Mouse (Mus musculus): ENCODE data around the gene Gm6217.
"Not testable (repeated sequence)": the region's sequence is repeated elsewhere in the genome, so short reads cannot be mapped to it uniquely, and the experiment has no call there.

Gm6217 gene

GRCm38 (mm10) chr1:82931326-82931725 lies at the start of gene Gm6217:
Gene Gm6217 (minus strand): TSS chr1:82931399.
- DNase-seq (ENCODE audit: low spot score in 2 of 2): not testable (repeated sequence)

DNA sequence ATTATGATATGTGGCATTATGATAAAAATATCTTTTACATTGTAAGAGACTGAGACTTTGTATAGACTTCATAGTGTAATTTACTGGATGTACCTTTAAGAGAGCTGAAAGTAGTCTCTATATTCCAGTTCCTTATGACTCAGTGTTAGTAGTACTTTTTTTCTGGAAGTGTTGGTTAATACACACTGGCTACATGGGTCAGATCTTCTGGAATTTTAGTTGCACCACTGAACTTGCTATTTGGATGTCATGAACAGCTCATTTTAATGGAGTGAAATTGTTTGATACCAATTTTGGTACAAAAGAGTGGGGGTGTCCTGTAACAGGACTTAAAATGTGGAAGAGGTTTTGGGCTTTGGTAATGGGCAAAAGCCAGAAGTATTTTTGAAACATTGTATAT lies 46.6 kb upstream of the Gm6217 start:
- no peak for DNase-seq (ENCODE audit: low spot score in 2 of 2)

GRCm38 (mm10) chr1:82975750-82976149 lies 44.6 kb upstream of the Gm6217 start:
- no peak for DNase-seq (ENCODE audit: low spot score in 2 of 2)

- no peak for DNase-seq (ENCODE audit: low spot score in 2 of 2)
Measured at GRCm38 (mm10) chr1:82974342-82974741, 43.1 kb upstream of the Gm6217 start.

GRCm38 (mm10) chr1:82973901-82974300 lies 42.7 kb upstream of the Gm6217 start:
- no peak for DNase-seq (ENCODE audit: low spot score in 2 of 2)

- DNase-seq (ENCODE audit: low spot score in 2 of 2): no peak
Measured at GRCm38 (mm10) chr1:82973244-82973643, 42.0 kb upstream of the Gm6217 start.

DNA sequence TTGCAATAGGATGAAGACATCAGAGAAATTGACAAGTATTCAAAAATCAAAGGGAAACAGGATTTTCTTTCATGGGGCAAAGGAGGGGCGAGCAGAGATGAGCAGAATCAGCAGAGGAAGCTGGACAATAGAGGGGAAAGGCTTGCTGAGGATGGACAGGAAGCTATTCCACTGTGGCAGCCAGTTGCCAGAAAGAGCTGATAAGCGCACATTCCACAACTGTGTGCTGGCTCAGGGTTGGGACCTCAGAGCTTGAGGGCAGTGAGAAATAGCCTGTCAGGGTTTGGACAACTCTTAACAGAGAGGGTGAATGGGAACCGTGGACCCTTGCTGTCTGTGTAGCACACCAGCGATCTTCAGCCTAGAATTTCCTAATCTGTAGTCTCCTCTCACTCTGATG lies 40.8 kb upstream of the Gm6217 start:
- DNase-seq (ENCODE audit: low spot score in 2 of 2): no peak

GRCm38 (mm10) chr1:82966413-82966812 lies 35.2 kb upstream of the Gm6217 start:
- no peak for DNase-seq (ENCODE audit: low spot score in 2 of 2)

- no peak for DNase-seq (ENCODE audit: low spot score in 2 of 2)
Measured at GRCm38 (mm10) chr1:82959870-82960385, 28.7 kb upstream of the Gm6217 start, which contains the start of gene Gm47955. Gene Gm47955 (plus strand): TSS chr1:82960286.

- not testable (repeated sequence) for DNase-seq (ENCODE audit: low spot score in 2 of 2)
Measured at GRCm38 (mm10) chr1:82955913-82956312, 24.7 kb upstream of the Gm6217 start, which contains the start of gene Gm7544. Gene Gm7544 (minus strand): TSS chr1:82956013.

- DNase-seq (ENCODE audit: low spot score in 2 of 2): no peak
Measured at GRCm38 (mm10) chr1:82948601-82949000, 17.4 kb upstream of the Gm6217 start.

GRCm38 (mm10) chr1:82946029-82946428 lies 14.8 kb upstream of the Gm6217 start:
- DNase-seq (ENCODE audit: low spot score in 2 of 2): not testable (repeated sequence)

DNA sequence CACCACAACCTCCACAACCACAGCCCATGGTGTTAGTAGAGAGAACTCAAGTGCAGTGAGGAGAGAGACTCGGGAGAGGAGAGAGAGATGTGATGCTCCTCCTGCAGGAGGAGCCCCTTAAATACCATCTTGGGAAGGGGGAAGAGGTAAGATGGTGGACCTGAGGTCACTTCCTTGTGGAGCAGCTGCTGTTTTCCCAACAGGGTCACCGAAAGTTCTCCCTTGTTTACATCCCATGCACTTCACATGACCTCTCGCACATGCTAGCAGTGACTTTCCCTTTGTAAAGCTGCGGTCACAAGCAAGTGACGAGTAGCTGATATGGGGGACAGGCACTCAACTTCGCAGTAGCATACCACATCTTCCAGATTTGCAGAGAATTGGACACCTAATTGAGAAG lies 12.1 kb upstream of the Gm6217 start, which contains the start of gene A030003K21Rik:
Gene A030003K21Rik (minus strand): TSS at position 94 of the 400 bp plus-strand sequence.
- DNase-seq (ENCODE audit: low spot score in 2 of 2): not testable (repeated sequence)

DNA sequence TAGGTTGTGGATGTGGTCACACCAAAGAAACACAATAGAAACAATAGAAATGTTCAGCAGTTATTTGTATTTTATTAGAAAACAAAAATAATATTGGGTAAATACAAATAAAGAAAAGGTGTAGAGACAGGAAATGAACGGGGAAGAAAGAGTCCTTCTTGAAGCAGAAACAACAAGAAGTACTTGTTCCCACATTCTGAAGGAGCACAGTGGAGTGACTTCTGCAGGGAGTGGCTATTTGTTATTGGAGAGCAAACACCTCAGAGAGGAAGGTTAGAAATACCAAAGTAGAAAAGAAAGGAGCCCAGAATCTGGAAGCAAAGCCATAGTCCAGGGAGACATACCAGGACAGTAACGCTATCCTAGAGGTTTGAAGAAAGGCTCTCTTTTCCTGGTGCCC lies 11.3 kb upstream of the Gm6217 start:
- DNase-seq (ENCODE audit: low spot score in 2 of 2): not testable (repeated sequence)

DNA sequence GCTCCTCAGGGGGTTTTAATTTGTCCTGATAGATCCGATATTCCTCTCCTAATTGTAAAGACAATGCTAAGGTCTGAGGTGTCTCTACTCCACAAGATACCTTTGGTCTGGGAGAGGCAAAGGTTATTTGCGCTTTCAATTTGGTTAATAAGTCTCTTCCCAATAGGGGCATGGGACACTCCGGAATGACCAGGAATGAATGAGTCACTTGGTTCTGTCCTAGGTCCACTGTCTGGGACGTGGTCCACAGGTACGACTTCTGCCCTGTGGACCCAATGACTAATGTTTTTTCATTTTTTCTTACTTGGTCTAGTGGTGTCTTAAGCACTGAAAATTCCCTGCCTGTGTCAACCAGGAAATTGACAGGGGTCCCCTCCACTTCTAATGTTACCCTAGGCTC lies 7.5 kb upstream of the Gm6217 start:
- no peak for DNase-seq (ENCODE audit: low spot score in 2 of 2)

DNA sequence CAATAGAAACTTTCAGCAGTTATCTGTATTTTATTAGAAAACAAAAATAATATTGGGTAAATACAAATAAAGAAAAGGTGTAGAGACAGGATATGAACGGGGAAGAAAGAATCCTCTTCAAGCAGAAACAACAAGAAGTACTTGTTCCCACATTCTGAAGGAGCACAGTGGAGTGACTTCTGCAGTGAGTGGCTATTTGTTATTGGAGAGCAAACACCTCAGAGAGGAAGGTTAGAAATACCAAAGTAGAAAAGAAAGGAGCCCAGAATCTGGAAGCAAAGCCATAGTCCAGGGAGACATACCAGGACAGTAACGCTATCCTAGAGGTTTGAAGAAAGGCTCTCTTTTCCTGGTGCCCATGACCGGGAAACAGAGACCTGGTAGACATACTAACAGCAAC lies 641 bp downstream of the Gm6217 start:
- DNase-seq (ENCODE audit: low spot score in 2 of 2): not testable (repeated sequence)

DNA sequence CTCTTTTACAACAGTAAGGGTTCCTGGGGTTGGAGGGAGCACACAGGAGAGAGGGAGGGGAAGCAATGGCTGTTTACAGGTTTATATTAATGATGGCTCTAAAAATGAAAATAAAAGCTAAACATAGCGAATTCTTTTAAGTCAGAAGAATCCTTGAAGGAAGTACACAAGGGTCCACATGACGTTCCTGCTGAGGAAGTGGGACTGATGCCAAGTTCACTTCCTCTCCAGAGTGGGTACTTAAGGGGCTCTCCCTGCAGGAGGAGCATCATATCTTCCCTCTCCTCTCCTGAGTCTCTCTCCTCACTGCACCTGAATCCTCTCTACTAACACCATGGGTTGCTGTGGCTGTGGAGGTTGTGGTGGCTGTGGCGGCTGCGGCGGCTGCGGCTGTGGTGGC lies 6.5 kb downstream of the Gm6217 start, which contains the start of gene A030014E15Rik:
Gene A030014E15Rik (plus strand): TSS at position 268 of the 400 bp plus-strand sequence.
- no peak for DNase-seq (ENCODE audit: low spot score in 2 of 2)

DNA sequence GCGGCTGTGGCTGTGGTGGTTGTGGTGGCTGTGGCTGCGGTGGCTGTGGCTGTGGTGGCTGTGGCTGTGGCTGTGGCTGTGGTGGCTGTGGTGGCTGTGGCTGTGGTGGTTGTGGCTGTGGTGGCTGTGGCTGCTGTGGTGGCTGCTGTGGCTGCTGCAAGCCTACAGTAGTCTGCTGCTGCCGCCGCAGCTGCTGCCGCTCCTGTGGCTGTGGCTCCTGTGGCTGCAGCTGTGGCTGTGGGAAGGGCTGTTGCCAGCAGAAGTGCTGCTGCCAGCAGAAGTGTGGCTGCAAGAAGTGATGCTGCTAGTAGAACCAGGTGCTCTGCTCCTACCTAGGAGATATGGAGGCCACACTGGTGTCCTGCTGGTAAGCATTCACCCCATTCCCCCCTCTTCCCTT lies 17.8 kb downstream of the Gm6217 start:
- DNase-seq (ENCODE audit: low spot score in 2 of 2): not testable (repeated sequence)

DNA sequence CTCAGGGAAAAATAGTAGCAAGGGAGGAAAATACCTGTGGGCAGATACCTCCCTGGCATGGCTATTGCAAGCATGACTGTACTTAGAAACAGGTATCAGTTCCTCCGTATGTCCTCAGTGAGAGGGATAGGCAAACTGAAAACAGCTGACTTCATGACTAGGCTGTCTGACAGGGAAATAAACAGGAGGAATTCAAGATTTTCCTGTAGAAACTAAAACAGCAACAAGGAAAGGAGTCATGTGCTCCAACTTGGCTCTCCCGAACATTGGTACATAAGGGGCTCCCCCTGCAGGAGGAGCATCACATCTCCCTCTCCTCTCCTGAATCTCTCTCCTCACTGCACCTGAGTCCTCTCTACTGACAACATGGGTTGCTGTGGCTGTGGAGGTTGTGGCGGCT lies 18.2 kb downstream of the Gm6217 start, which contains the start of gene A030005L19Rik:
Gene A030005L19Rik (plus strand): TSS at position 301 of the 400 bp plus-strand sequence.
- no peak for DNase-seq (ENCODE audit: low spot score in 2 of 2)

DNA sequence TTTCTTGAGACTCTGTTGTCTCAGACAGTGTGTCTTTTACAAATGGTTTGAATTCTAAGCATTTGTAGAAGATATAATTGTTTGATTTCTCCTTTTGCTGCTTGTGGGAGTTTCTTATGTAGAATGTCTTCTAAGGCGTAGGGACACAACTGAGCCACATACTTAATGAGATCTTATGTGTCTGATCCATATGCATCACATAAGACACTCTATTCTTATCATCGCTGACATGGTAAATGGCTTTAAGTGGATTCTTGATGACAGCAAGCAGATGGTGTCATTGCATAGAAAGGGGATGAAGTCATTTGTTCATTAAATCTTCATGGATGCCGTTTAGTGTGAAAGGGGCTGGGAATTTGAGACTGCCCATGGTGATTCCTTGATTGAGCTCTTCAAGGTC lies 25.3 kb downstream of the Gm6217 start:
- no peak for DNase-seq (ENCODE audit: low spot score in 2 of 2)

DNA sequence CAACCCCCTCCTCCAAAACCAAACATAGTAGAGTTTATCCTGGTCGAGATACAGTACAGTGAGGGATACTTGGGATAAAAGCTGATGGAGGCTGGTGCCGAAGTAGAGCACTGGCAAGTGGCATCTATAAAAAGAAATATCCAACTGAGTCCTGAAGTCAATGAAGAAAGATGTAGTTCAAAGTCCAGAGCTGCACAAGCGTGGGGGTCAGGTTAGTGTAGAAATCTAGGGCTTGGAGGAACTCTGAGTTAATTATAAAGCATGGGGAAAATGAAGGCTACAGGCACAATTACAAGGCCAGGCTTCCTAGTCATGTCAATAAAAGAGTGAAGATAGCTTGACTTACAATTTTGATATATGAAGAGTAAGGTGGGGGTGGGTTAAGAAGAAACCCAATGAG lies 30.0 kb downstream of the Gm6217 start:
- no peak for DNase-seq (ENCODE audit: low spot score in 2 of 2)

- no peak for DNase-seq (ENCODE audit: low spot score in 2 of 2)
Measured at GRCm38 (mm10) chr1:82900567-82900966, 30.6 kb downstream of the Gm6217 start.

DNA sequence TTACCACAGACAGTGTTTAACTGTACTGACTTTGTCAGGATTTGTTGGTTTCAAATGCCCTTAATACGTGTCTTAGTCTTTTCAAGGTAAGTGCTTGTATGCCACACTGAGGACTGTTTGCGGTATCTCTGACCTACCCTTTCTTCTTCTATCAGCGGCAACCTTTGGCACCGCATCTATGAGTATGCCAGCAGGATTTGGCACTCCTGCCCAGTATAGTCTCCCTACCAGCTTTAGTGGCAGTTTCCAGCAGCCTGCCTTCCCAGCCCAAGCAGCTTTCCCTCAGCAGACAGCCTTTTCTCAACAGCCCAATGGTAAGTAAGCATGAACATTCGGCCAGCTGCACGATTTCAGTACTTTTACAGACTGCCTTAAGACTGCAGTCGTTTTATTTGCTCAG lies 37.9 kb downstream of the Gm6217 start:
- DNase-seq (ENCODE audit: low spot score in 2 of 2): no peak

All from right cerebral cortex, adult 2 months (tissue).